Mouse (Mus musculus): ENCODE data around the gene Mrpl14.
A peak's percentile ranks its signal among the peaks of the same experiment; 100 is the strongest.

Mrpl14 gene

DNA sequence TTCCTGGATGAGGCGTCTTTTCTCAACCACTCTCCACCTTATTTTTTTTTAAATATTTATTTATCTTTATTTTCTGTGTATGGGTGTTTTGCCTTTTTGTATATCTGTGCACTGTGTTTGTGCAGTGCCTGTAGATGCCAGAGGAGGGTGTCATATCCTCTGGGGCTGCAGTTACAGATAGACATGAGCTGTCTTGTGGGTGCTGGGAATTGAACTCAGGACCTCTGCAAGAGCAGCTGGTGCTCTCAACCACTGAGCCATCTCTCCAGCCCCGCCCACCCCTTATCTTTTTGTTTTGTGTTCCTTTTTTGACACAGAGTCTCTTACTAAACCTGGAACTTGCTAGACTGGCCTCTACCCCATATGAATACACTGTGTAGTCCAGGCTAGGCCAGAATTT lies 41.4 kb downstream of the Mrpl14 start:
- DNase-seq (ENCODE audit: low spot score) = no peak

DNA sequence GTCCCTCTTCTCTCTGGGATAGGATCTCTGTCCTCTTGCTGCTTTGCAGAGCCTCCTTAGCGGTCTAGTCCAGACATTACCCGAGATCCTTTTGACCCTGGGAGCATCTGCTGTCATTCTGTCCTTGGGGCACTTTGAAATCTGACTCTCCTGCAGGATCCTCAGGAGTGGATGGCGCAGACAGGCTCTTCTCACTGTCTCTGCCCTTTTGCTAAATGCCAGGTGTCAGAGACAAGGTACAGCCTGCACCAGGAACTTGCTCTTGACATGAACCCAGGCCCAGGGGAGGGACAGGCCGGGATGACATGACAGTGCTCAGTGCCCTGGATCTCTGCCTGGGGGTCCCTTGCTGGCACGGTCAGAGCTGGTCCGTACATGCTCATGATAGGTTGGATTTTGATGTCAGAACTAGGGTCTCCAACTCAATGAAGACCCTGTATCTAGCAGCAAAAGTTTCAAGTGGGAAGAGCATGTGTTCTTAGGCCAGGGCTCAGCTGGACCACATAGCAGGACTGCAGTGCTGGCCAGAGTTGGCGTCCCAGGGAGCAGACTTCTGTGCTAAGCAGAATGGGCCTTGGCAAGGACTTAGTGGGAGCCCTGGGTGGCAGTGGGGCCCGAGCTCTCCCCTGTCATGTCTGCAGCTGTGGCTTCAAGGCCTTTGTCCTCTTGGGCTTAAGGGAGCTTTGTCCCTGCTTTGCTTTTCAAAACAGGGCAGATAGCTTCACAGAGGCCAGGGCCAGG lies 42.0 kb downstream of the Mrpl14 start:
- no peak for DNase-seq (ENCODE audit: low spot score)

GRCm38 (mm10) chr17:45729387-45729786 lies 43.3 kb downstream of the Mrpl14 start:
- DNase-seq (ENCODE audit: low spot score) = no peak

DNA sequence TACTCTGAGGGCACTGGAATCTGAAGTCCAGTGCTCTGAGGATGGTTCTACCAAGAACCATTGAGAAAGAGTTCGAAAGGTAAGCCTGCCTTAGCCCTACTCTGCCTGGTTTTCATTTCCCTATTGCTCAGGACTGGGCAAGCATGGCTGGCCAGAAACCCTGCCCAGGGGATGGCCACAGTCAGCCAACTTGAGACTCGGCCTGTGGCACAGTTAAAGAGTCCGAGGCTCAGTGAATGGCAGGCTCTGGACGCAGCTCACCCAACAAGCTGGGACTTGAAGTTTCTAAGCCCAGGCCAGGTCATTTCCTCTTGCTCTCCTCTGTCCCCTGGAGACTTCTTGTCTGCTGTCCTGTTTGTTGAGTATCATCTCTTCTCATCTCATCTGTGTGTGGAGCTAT lies 44.6 kb downstream of the Mrpl14 start:
- DNase-seq (ENCODE audit: low spot score) = no peak

DNA sequence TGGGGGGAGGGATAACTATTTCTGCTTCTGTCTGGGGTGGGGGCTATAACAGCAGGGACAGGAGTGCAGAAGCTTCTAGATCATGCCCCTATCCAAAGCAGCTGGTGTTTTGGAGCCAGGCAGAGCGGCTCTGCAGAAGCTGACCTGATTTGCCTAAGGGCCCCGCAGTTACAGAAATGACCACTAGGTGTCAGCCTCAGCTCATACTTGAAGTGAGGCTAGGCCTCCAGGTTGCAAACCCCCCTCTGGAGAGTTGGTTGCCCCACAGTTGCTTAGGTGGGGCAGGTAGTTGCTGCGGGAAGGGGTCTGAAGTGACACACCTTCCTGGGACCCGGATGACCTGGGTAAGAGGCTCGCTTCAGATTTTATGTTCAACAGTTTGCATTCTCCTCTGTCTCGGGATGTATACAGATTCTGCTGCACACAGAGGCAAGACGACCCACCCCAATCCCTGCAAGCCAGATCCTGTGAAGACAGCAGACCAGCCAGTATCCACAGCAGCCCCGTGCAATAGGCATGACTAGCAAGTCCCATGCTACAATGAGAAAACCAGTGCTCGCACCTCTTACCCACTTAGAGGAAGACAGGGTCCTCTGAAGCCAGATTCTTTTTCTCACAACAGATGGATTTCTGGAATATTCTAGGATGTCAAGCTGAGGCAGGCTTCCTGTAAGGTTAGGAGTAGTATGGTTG lies 45.2 kb downstream of the Mrpl14 start:
- peak; percentile 84 for DNase-seq (ENCODE audit: low spot score)

- no peak for DNase-seq (ENCODE audit: low spot score)
Observed at GRCm38 (mm10) chr17:45733038-45733734, 47.1 kb downstream of the Mrpl14 start.

DNA sequence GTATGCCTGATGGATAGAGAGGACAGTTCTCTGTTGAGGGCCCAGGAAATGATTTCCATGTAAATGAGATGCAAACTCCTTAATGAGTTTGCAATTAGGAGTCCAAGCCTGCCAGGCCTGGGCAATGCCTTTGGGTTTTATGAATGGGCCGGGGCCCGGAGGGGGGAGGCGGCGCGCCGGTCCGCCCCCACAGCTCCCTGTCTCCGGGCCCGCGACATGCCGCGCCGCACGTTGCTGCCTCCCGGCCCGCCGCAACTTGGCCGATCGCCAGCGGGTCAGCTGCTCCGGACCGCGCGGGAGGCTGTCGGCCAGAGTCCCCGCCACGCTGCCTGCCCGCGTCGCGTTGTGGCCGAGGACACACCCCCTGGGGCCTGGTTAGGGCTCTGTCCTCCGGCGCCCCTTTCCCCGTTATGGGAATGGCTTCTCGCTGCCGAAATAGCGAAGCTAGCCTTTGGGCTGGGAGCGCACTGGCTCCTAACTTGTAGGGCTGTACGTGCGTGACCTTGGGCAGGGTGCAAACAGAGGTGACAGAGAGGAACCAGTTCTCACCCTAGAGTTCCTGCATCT lies 47.7 kb downstream of the Mrpl14 start, which contains the start of gene 1600014C23Rik:
1600014C23Rik (minus strand) TSS at position 110 of the 567 bp plus-strand sequence.
- no peak for DNase-seq (ENCODE audit: low spot score)

DNA sequence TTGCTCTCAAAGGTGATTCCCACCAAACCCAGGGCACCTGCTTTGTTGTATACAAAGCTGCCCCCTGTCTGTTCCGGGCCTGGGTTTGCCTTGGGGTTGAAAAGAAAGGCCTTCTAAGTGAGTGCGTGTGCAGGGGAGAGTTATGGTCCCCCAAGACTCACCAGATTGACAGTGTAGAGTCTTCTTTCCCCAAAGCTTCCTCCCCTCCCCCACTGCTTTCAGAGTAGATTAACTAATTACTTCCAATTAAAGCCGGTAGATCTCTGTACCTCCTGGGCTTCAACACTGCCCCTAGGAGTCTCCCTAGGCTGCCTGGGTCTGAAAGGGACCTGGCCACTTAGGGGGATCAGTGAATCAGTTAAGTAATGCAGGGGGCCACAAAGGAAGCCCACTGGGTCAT lies 48.2 kb downstream of the Mrpl14 start:
- no peak for DNase-seq (ENCODE audit: low spot score)

GRCm38 (mm10) chr17:45734881-45735280 lies 48.8 kb downstream of the Mrpl14 start:
- no peak for DNase-seq (ENCODE audit: low spot score)

- no peak for DNase-seq (ENCODE audit: low spot score)
Observed at GRCm38 (mm10) chr17:45735382-45736310, 49.5 kb downstream of the Mrpl14 start.

DNA sequence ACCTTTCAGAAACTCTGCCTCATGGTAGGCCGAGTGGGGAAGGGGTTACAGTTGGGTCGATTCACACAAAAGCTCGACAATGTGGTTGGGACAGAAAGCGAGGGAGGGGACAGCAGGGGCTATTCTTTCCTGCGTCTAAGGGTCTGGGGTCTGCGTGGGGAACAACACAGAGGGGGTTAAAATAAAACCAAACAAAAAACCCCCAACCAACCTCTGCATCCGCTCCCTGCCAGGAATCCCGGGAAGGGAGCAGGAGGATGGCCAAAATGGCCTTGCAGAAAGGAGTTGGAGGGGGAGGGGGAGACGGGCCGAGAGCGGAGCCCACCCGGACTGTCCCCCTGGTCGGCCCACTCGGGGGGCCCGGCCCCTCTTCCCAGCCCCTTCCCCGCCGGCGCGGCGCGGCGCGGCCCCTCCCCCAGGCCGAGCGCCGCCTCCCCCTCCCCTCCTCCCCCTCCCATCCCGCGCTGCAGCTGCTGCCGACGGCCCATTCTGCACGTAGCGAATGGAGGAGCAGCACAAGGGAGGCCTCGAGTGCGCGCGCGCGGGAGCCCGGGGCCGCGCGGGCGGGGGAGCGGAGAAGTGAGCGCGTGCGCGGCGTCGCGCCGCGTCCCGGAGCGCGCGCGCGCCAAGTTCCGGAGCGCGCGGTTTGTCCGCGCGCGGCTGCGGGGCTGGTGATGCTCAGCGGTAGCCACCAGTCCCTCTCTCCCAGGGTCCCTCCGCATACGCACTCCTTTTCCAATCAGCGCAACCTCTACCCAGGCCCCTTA lies 50.4 kb downstream of the Mrpl14 start:
- DNase-seq (ENCODE audit: low spot score) = no peak

- DNase-seq (ENCODE audit: low spot score) = no peak
Observed at GRCm38 (mm10) chr17:45737078-45737601, 51.0 kb downstream of the Mrpl14 start.

- DNase-seq (ENCODE audit: low spot score) = no peak
Observed at GRCm38 (mm10) chr17:45742371-45743147, 56.4 kb downstream of the Mrpl14 start.

DNA sequence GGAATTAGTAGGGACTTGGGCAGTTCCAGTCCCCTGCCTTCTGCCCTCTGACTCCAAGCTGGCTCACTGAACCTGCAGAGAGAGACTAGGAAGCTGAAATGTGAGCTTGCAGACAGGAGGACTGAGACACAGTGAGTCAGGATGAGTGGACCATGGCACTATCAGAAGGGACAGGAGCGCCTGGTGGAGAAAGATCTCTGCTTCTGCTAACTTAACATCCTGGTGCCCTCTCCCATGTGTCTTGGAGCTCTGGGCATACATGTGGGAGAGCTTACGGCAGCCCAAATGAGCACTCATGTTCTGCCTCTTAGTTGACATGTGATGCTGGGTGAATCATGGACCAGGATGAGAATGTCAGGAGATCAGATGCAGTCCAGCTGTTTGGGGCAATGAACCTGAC lies 59.5 kb downstream of the Mrpl14 start:
- no peak for DNase-seq (ENCODE audit: low spot score)

DNA sequence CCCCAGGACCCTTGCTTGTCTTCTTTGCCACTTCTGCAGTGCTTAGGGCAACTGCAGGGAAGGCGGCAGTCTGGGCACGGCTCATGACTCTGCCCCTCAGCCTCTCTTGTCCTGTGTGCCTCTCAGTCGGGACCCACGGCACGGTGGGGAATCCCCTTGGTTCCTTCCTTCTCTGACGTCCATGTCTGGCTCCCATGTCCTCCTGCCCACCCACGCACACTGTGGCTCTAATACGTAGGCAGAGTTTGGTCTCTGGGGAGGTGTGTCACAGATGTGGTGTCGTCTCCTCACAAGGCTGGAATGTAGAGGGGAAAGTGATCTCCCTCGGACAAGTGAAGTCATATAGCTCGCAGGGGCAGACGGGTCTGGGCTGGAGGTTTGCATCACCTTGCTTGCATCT lies 60.6 kb downstream of the Mrpl14 start:
- no peak for DNase-seq (ENCODE audit: low spot score)

DNA sequence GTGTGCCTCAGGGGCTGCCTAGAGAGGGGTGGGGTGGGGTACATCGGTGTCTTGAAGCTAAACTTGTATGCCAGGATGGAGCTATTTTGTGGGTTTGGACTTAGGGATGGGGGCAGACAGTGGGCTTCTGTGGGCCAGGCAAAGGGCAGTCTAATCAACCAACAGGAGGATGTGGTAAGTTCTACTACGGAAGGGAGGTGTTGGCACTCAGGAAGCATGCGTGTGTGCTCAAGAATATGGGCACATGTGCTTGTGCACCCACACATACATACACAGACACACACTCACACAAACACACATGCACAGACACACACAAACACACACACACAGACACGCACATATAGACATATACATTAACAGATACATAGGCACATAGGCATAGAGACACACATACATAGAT lies 61.2 kb downstream of the Mrpl14 start:
- DNase-seq (ENCODE audit: low spot score) = no peak

Data from layer of hippocampus, adult 9-10 months (tissue).